Mouse (Mus musculus) cerebellum, adult (tissue): ENCODE data around the gene Trappc10.
A peak's percentile ranks its signal among the peaks of the same experiment; 100 is the strongest.

Experiments
- ATAC-seq: cut with Nextera tagmentation; 2 replicates; pipeline ENCODE4 v1.9.2; 2017; ENCODE audit warnings: mild to moderate bottlenecking, moderate library complexity, mixed read lengths; ENCODE audit not compliant: insufficient number of reproducible peaks, low FRiP score, low TSS enrichment

Trappc10 gene

DNA sequence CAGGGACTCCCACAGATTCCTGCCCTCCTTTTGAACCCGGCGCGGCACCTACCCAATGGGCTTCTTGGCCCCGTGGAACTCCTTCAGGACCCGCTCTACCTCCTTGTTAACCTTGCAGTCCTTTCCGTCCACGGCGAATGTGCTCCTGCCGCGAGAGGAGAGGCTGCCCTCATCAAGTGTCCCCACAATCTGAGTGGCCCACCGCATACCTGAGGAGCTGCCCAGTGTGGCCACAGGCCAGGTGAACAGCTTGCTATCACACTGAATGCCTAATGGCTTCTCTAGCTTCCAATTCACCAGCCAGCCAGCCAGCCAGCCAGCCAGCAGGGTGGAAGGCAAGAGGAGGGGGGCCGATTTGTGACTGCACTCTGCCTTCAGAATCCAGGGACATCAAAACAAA, 79.7 kb downstream of the Trappc10 start:
- peak; percentile 41; the same call in 1 of the 2 replicates for ATAC-seq

DNA sequence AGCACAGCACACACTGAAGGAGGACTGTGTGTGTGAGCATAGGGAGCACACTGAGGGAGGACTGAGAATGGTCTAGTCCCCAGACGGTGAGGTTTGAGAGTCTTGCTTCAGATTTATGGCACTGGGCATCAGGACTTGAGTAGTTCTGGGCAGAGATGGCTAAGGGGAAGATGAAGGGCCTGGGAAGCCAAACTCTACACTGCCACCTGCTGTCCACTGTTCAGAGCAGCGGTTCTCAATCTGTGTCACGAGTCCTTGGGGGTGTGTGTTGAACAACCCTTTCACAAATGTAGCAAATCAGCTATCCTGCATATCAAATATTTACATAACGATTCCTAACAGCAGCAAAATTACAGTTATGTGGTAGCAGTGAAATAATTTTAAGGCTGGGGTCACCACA, 80.5 kb downstream of the Trappc10 start:
- ATAC-seq, result no peak

DNA sequence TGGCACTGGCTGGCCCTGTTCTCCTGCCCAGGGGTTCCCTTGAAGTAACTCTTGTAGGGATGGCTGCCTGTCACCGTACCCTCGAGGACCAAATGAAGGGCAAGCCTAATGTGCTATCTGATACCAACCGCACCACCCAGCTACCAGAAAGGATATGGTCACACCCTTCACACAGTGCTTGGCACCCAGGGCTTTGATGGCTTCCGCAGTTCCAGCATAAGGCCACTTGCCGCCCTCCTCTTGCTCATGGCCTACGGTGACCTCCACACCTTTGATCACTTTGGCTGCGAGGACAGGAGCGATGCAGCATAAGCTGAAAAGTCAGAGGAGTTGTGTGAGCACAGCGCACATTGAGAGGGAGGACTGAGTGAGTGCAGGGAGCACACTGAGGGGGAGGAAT, 81.2 kb downstream of the Trappc10 start:
- no peak for ATAC-seq

DNA sequence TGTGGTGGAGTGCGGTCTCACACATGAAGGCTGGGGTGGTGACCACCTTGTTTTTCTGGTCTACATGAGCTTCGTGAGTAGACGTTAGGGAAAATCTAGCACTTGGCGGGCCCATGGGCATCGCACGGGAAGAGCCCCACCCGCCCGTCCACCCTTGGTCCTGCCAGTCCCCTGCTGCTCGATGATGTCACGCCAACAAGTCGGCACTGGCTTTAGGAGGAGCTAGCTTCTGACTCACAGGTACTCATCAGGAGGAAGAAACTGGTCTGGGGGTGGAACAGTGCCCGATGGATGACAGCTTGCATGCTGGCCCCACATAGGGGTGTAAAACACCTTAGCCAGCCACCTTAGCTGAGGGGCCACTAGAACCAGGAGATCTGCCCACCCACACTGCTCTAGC, 81.8 kb downstream of the Trappc10 start:
- ATAC-seq, result no peak

DNA sequence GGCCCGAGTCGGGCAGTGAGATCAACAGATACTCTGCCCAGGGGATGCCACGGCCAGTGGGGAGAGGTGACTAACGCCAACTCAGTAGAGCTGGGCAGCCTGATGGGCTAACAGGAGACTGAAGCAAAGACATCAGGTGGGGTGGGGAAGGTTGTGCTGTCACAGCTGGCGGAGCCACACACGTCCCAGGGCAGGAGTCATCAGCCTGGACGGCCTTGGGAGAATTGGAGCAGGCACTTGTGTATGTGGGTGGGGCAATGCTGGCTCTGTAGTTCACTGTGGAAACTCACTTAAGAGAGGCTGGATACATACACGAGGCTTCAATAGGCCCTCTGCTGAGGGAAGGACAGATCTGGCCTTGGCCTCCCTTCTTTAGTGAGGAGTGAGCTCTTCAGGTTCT, 83.3 kb downstream of the Trappc10 start:
- ATAC-seq, result no peak

DNA sequence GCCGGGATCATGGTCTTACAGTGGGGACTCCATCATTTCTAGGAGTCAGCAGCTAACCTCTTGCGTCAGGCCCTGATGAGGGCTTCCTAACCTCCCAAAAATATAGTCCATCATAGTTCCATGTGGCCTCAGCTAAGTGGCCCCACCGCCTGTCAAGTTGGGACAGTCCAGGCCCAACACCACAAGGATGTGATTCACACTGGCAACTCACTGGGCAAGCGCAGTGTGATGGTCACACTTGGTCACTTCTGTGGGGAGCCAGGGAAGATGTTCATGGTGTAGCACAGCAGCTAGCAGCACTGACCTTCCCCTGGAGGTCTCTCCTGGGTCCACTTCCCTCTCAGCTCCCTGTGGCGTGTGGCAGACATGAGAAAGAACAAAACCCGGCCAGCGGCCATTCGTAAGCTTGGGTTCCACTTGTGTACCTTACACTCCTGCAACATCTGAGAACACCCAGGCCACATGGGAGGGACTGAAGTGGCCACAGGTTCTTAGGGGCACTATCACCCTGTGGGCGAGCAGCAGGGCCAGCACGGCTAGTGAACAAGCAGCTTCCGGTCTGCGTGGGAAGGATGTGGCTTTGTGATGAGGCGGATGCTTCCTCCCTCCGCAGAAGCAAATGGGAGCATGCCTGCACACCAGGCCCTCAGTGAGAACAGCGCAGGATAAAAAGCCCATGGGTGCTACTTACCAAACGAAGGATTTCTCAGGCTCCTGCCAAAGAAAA, 83.9 kb downstream of the Trappc10 start:
- ATAC-seq, result no peak

DNA sequence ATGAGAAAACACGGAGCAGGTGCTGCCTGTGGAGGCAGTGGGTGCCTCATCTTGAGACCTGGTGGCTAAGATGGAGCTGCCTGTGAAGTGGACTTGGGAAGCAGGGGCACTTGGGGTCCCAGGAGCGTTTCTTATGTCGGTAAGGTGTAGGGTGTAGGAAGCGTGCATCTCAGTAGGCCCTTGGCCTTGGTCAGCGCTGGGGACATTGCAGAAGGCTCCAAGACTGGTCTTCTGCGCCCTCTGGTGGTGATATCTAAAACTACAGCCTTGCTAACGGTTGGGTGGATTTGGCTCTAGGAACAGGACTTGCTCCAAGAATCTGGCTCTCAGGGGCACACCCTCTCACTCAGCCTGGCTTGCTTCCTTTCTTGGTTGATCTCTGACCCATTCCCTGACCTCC, 84.5 kb downstream of the Trappc10 start:
- peak; percentile 63 for ATAC-seq

DNA sequence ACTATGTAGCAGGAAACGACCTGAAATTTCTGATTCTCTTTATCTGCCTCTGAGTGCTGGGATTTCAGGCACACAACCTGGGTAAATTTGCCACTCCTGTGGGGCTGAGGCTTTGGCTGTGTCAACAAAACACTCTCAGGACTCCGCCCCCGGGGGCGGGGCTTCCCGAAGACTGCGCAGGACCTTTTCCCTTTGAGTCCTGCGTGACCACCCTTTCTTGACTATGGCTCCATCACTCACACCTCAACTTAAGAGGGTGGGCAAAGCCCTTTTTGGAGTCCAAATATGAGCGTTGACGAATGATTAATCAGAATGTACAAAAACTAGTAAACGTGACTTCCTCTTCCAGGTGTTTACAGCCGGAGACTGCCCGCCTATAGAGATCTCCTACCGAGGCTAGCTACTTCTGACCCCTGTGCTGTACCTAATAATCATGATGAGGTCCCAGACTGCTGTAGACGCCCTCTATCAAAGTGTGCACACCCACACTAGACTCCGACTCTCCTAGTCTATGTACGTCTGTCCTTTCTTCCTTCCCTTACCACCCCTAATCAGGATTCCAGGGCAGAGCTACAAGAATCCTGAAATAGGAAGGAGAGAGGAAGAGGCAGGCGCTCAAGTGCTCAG, 85.1 kb downstream of the Trappc10 start:
- ATAC-seq, result no peak

DNA sequence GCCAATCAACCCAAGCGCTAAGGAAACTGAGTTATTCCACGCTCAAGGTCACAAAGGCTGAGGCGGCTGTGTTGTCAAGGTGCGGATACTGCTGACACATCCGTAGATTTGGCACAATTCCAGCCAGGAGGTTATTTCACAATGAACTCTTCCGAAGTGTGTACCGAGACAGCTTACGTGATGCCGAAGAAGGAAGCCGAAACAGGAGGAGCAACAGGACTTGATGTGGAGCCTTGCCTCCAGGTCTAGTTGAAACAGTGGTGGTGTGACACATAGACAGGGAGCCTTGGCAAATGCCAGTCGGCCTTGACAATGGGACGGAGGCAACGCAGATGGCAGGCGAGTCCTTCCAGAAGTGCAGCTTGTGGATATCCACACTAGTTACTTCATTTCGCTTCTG, 86.4 kb downstream of the Trappc10 start:
- ATAC-seq, result no peak

DNA sequence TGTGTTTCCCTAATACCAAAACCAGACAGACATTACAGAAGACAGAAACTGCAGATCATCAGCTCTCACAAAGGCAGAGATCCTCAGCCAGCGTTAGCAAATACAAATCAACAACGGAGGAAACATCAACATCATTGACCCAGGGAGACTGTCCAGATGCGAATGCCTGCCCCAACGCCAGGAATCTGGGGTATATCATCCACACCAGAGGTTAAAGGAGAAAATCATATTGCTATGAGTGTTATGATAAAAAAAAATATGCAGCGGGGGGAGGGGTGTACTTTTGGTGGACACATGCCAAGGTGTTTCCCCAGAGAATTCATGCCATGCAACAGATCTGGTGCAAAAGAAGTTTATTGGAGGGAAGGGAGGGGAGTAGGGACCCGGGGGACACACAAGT, 87.5 kb downstream of the Trappc10 start:
- no peak for ATAC-seq

DNA sequence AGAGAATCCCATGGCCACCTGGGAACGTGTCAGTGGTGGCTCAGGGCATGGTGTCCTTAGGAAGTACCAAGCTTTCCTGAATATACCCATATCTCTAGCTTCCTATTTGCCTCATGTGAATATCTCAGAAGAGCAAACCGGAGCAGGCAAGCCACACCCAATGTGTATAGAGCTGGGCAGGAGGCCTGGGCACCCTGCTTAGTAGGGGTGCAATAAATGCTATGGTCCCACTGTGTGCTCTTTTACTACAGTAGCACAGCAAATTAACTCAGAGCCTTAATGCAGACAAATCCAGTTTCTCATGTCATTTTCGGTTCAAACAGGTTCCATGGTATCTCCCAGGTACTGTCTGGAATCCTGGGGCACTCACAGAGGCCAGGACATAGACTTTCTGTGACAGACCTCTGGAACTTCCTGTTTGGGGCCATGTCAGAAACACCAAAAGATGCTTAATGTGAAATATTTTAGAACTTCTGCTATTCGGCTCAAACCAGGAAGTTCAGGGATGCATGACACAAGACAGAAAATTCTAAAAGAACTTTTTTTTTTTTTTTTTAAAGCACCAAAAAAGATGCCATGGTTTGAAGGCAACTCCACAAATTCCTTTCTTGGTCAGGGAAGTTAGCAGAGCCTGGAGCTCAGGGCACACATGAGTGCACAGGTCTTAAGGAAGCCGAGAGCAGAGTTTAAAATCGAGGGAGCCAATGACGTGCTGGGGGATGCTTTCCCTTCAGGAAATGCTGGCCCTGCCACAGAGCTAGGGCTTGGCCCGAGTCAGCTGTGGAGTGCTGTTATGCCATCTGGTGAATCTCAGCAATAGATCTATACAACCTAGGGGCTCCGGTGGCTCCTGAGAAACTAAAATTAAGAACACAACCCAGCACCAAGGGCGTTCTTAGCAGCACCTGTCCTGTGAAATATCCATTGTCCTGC, 95.3 kb downstream of the Trappc10 start:
- ATAC-seq, result no peak

DNA sequence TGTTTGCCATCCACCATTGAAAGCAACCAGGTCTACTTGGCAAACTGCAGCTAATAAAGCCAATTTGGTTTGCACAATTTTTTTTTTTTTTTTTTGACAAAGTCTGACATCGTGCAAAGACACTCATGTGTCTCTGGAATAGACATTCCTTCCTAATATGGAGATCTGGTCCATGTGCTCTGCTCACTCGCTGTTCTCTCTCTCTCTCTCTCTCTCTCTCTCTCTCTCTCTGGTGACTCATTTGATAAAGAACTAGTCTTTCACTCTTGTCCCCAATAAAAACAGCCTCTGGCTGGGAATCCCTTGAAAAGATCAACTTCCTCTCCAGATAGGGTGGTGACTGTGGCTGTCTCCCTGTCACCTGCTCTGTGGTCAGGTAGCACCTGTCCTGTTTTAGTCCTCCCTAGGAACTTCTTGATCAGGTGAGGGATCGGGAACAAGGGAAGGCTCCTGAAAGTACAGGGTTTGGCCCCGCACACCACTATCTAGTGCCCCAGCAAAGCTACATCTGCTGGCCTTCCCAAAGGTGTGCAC, 96.5 kb downstream of the Trappc10 start:
- no peak for ATAC-seq

DNA sequence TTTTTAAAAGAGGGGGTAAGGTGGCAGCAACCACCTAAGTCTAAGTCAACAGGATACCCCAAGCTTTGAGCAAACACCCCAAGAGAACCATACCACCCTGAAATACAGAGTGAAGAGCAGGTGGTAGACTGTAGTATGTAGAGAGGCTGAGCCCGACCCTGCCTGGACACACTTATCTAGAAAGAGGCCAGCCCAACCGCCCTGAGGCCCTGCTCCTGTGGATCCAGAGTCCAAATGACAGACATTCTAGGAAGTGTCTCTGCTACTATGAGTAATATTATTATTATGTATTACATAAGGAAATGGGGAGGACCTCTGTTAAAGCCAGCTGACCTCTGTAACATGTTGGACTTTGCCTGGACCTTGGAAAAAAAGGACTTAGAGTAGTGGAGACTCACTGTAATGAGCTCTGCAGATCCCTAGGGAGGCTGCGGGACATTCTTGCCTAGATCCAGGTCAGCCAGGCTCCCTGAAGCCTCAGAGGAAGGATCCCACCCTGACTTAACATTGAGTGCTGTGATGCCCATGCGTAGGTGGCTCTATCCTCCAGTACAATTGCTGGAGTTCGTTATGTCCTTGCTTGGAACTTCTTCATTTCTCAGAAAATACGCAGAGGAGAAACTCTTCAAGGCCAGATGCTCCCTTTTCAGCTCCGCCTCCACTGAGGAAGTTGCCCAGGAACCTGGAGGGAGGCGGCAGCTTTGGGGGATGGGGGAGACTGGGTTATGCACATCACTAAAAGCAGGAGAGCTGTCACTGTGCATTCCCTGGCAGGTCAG, 100.5 kb downstream of the Trappc10 start:
- no peak for ATAC-seq

DNA sequence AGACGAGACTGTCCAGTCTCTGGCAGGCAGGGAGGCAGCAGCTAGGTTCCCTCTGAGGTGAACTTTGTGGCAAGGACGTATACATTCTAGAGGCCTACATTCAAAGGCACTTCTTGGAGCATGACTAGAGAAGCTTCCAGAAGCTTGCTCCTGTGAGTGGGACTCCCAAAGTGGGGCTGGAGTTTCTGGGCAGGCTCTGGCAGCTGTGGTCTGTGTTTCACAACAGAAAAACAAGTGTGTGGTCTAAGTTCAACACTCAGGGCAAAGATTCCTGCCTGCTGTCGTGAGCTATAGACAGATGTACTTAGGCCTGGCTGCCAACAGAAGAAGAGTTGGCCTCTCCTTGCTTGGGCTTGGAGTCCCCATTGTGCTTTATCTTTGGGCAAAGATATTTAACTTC, 103.6 kb downstream of the Trappc10 start:
- ATAC-seq, result no peak

DNA sequence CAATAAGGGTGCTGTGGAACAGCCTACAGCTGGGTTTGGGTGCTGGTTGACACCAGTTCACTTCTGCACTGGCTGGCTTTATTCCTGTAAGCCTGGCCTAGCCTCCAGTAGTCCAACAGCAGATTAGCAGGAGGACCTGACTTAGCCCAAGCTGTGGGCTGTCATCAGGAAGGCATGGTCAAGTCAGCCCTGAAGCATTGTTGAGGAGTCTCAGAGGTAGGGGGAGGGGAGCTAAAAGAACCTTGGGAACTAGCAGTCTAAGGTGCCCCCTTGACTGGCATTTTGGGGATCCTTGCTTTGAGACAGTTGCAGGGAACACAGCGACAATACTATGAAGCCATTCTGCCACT, 104.2 kb downstream of the Trappc10 start:
- ATAC-seq, result no peak

DNA sequence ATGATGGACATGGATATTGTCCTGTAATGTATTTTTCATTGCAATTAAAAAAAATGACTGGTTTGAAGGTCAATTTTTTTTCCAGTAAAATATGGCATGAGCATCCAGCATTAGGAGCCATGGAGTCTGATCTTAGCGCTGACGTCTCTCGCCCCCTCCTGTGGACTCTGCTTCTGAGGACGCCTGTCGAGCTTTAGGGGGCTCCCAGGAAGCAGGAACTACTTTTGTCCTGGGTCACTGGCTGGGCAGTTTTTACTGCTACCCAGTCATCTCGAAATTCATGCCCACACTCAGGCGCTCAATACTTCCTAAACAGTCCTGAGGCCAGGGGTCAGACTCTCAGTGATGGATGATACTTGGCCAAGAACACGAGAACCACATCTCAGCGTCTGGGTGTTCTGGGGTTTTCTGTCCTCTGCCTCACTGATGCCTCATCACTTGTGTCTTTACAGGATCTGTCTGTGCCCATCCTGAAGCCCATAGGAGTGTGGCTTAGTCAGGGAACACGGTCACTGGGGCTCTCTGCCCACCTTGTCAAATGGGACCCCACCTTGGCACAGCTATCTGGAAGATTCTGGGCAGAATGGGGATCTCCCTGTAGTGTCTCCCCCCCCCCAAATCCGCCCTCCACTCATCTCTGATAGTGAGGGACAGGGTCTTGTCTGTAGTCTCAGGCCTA, 104.7 kb downstream of the Trappc10 start:
- no peak for ATAC-seq

DNA sequence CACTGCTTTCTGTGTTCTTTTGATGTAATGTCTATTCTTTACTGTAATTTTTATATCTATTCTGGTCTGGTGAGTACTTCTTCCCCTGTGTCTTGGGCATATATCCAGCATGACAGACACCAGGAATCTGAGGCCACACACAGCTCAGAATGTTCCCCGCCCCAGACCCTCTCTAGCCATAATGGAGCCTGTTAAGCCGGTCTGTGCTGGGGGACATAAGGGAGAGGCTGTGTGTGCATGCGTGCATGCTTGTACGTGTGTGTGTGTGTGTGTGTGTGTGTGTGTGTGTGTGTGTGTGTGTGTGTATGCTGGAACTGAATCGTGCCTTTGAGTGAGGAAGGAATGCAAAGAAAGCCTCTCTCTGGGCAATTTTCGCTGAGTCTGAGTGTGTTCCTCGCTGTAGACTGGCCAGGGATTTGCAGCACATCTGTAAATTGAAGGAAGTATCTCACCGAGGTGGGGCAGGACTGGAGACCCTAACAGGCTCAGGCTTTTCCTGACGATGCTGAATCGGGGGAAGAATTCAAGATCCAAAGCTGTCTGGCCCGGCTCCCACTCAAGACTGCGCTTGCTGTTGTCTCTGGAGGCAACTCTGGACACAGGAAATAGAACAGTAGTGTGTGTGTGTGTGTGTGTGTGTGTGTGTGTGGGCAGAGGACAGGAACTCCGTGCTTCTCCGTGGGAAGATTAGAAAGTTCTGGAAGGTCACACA, 105.5 kb downstream of the Trappc10 start:
- ATAC-seq, result no peak

DNA sequence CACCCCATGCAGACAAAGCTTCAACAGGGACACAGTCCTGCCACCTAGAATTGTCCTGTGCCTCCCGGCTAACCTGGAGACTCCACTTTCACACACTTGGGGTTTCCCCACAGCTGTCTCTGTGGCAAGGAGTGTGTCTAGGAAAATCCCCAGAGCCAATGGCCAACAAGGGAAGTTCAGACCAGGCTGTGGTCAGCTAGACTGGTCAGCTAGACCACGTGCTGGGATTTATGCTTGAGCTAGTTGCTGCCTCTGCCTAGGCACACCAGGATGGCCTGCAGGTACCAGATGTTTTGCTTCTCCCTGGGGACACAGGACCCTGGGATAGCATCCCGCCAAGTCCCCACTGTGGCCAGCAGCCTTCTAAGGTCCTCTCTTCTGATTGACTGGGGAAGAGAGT, 107.2 kb downstream of the Trappc10 start:
- no peak for ATAC-seq
